Mouse (Mus musculus) cerebral cortex, adult 2 months (tissue): Measurements from ENCODE around the gene Tdrd1.

Experiments used
- WGBS: fragments of 180-500 bp; shearing (Covaris S2); methylation state at CpG from one replicate; pipeline ENCODE4 v1.1.7; 2018; 5-methylcytosine and 5-hydroxymethylcytosine counted together

Tdrd1 gene

GRCm38 (mm10) chr19:56826047-56826631 is at the start of gene Tdrd1:
Gene Tdrd1, plus strand, starts transcription at chr19:56826209.
- 60% methylated on average over 44 of the region's 44 CpGs for WGBS

DNA sequence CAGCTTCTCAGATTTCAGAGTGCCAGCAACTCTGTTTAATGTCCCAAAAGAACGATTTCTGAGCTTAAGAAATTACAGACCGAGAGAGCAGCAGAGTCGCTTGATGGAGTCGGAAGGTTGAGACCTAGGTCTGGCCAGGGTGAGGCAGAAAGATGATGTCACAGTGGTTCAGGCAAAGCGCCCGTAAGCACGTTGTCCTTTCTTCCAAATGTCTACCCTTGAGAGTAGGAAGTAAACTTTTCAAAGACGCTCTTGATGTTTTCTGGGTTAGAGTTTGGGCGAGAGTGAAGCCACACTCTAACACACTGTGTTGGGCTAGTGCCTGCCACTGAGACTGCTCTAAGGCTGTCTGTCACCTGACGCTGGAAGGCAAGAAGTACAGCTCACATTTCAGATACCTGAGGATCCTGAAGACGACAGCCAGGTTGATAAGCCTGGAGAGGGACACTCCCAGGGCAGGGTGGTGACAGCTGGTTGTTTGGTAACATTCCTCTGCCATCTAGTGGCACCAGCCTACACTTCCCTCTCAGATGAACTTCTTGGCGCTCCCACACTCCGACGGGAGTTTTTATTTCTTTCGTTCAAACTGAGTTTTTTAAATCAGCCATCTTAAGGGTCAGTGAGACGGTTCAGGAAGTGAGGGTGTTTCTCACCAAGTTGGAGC is 49.2 kb upstream of the Tdrd1 start:
- 40% methylated on average over 16 of the region's 16 CpGs for WGBS

- WGBS = 86% methylated on average over 7 of the region's 7 CpGs
These were observed 47.5 kb upstream of the Tdrd1 start for GRCm38 (mm10) chr19:56778532-56778931.

DNA sequence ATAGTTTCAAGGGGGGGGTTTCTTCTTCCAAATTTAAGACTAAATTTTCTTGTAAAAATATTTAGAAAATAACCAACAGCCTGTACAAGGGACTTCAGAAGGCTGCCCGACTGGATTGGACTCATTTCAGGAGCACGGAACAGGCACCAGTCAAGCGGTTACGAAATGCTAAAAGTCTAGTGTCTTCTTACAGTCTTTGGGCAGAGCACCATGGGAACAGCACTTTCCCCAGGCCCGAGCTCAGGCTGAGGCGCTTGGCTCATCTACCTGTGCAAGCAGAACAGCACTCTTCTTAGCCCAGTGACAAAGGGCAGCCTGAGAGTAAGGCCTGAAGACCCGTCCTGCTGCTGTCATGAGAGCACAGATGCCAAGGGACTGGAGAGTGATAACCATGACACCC is 38.1 kb upstream of the Tdrd1 start:
- 91% methylated on average over 7 of the region's 7 CpGs for WGBS

DNA sequence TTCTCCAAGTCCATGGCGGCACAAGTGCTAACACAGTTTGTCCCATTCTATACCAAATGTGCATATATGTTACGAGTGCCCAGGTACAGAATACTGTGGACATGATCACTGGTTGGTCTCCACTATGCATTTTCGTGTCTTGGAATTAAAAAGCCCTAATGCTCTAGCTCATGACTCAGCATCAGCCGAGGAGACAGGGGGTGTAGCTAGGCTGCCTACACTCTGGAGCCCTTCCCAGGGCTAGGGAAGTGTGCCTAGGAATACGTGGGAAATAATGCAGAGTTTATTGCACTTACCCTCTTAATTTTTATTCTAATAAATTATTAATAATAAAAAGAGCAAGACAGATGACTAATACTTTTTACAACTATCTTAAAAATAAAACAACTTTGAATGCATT is 37.1 kb upstream of the Tdrd1 start:
- WGBS = 64% methylated on average over 5 of the region's 5 CpGs

- WGBS = 88% methylated on average over 11 of the region's 11 CpGs
These were observed 28.6 kb upstream of the Tdrd1 start for GRCm38 (mm10) chr19:56797376-56797775.

- WGBS = 86% methylated on average over 8 of the region's 8 CpGs
These were observed 25.8 kb upstream of the Tdrd1 start for GRCm38 (mm10) chr19:56800226-56800625.

GRCm38 (mm10) chr19:56800930-56801655 is 24.9 kb upstream of the Tdrd1 start:
- 71% methylated on average over 7 of the region's 7 CpGs for WGBS

- 91% methylated on average over 10 of the region's 10 CpGs for WGBS
These were observed 24.2 kb upstream of the Tdrd1 start for GRCm38 (mm10) chr19:56801656-56802351.

DNA sequence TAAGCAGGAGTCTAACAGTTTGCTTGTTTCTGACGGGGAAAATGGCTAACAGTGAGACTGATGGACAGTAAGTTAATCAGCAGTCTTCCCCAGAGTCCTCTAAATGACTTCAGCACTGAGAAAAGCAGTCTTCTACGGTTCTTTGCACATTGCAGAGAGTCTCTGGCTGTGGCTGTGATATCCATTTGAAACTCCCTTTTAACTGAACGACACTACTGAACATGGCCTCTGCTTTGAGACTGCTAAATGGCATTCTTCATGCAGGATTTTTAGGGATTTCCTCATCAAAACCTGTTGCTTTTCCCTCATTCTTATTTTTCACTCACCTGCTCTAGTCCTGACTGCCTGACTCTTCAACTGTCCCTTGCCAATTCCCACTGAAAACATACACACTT is 23.7 kb upstream of the Tdrd1 start:
- 70% methylated on average over 3 of the region's 3 CpGs for WGBS

DNA sequence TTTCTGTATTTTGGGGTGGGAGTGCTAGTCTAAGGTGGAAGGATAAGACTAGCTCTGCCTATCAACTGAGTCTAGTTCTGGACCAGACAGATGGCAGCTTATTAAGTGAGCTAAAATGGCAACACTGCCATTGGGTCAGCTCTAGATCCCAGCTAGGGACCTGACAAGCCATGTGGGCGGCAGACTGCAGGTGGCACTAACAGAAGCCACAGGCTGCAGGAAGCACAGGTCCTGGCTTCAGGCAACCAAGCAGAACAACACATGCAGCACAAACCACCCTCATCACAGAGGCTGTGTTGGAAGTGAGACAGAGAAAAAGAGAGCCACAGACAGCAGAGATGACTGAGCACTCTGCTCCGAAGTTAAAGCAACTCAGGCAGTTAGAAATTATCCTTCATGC is 20.6 kb upstream of the Tdrd1 start:
- WGBS = 62% methylated on average over 2 of the region's 2 CpGs

- 90% methylated on average over 5 of the region's 5 CpGs for WGBS
These were observed 18.9 kb upstream of the Tdrd1 start for GRCm38 (mm10) chr19:56807122-56807521.

GRCm38 (mm10) chr19:56808771-56809170 is 17.2 kb upstream of the Tdrd1 start:
- 53% methylated on average over 5 of the region's 5 CpGs for WGBS

DNA sequence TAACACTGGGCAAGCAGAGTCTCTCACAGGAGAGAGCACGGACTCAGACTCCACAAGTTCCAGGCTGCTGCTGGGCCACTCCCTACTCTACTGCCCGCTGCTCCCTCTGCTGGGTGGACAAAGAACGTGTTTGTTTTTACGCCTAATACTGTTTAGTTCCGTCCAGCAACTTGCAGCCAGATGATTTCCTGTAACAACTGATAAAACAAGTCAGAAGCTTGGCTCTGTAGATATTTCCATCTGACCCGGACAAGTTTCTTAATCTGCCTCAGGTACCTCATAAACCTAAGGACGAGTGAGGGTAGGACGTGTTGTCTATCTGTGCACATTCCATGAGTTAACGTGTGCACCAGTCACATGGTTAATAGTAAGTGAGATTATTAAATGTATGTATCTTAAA is 14.4 kb upstream of the Tdrd1 start:
- 50% methylated on average over 9 of the region's 9 CpGs for WGBS

- WGBS = 72% methylated on average over 4 of the region's 4 CpGs
These were observed 12.6 kb upstream of the Tdrd1 start for GRCm38 (mm10) chr19:56813360-56813759.

DNA sequence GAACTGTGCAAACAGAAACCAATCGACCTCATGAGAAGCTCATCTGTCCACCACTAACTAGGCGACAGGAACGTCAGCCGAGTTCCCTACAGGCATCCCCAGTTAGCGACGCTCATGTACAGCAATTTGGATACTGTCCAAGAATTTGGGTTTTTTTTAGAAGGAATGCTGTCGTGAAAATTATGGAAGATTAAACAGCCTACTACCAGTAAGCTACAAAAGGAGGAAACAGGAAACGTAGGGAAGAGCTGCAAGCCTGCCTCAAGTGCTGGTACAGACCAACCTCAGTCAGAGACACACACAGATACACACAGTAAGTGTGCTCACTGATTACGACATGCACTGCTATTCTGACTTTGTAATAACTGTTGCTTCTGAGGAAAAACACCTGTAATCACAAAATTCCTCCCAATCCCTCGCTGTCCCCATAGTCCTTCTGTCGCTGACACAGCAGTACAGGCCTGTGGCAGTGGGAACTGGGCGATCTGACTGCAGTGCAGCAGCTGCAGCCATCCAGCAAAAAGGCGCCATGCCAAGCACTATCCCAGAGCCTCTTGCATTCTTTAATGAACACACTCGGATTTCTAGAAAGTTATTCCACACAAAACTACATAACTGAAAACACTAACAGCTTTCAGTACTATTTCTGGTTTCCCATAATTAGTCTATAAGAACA is 8.0 kb upstream of the Tdrd1 start:
- 16% methylated on average over 14 of the region's 14 CpGs for WGBS

DNA sequence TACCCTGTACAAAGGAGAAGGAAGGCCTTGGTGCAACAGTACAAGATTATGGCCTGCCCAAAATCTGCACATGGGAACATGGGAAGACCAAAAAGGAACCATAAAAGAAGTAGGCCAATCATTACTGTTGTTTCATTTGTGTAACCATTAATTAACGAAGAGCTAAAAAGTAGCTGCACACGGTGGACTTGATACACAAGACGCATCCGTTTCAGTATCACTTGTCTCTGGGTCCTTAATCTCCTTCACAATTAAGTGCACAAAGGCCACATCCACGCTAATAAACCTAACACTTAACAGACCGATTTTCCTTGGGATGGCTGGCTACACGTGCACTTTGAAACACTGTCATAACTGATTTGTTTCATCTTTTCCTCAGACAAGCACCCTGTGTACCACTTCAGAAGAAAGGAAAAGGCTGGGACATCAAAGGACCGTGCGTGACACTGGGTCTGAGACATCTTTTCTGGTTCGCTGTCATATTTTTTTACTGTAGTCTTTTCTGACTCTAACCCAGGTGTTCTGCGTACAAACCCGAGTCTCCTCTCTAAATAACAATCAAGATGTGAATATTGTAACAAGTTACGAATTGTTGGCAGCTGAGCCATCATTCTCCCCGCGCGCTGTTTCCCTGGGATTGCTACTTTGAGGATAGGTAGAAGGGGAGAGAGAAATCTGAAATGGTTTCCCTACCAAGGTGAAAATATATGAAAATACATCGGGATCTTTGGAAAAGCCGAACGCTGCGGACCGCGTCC is 4.8 kb upstream of the Tdrd1 start:
- WGBS = 5% methylated on average over 22 of the region's 22 CpGs

GRCm38 (mm10) chr19:56821798-56822447 is 4.1 kb upstream of the Tdrd1 start, which contains the start of gene Ccdc186:
Gene Ccdc186, minus strand, starts transcription at chr19:56822190.
- under 1% methylated on average over 79 of the region's 79 CpGs for WGBS

DNA sequence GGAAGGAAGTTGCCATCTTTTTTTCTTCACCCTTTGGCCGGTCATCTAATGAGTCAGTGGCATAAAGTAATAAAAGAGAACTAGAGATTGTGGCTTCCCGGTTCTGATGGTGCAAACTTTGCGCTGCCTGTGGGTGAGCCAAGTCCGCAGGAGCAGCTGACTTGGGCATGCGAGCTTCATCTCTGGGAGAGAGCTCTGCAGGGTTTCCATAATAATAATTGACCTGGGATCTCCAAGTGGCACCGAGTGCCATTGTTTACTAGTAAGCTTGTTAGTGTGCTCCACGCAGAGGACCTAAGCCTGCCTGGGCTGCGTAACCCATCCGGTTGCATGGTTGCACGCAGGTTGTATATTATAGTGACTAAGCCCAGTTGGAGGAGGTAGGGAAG is 3.6 kb upstream of the Tdrd1 start:
- WGBS = 12% methylated on average over 10 of the region's 10 CpGs

DNA sequence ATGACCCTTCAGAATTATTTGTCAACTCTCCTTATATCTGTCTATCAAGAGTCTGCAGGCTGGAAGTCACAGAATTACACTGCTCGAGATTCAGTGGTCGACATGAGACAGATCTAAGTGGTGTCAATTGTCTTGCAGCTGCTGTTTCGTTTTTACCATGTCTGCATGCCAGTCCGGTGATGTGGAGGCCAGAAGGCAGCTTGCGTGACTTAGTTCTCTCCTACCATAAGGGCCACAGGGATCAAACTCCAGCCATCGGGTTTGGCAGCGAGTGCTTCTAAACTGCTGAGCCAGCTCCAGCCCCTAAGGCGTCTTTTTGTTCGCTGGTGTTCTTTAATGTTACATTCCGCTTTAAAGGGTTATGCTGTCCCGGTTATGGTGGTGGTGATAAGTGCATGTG is 2.3 kb downstream of the Tdrd1 start:
- 91% methylated on average over 11 of the region's 11 CpGs for WGBS

DNA sequence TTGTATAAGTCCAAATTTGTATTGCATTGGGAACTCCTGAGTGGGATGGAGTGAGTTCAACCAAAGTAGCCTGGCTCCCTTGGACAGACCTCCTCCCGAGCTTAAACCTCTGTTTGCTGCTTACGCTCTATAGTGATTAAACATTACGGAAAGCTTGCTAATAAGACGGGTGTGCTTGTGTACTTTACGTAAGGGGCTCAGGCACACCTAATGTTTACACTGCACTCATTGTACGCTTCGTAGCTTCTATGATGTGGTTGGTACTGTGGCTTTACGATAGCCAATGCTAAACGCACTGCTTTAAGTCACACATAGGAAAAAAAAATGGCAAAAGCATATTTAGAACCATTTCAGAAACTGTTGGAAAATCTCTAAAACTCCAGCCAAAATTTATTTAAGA is 3.3 kb downstream of the Tdrd1 start:
- WGBS = 92% methylated on average over 9 of the region's 9 CpGs
